Mouse (Mus musculus) forebrain, embryonic 14.5 days (tissue): ENCODE results near the gene Foxn2. TPM values are rescaled to one million over a fixed set of nuclear protein-coding genes. Genes with fewer than 3 reads are reported as not detected.

ENCODE experiments used
- ATAC-seq: fragments of 200-750 bp; cut with Nextera tagmentation; 2 replicates; pipeline ENCODE4 v1.8.0; 2017; ENCODE audit warnings: mild to moderate bottlenecking, moderate library complexity
- DNase-seq: peaks from one replicate; pipeline ENCODE4 v3.0.0-alpha.2; 2015; ENCODE audit warnings: low spot score
- H3K27ac ChIP-seq: fragments of 300-500 bp; sonication (generic); 2 replicates; pipeline ENCODE4 v1.5.1; 2014; ENCODE audit warnings: low read depth, mild to moderate bottlenecking, control low read depth, low read length, moderate library complexity
- H3K27me3 ChIP-seq: fragments of 300-500 bp; sonication (generic); replicated peaks from 2 replicates; pipeline ENCODE4 v1.6.1; 2014; ENCODE audit warnings: low read length, control low read depth, mixed read lengths; ENCODE audit not compliant: control insufficient read depth, insufficient read depth
- H3K36me3 ChIP-seq: fragments of 300-500 bp; sonication (generic); 2 replicates; pipeline ENCODE4 v1.6.1; 2014; ENCODE audit warnings: low read length, control low read depth; ENCODE audit not compliant: control insufficient read depth, insufficient read depth
- H3K4me1 ChIP-seq: fragments of 300-500 bp; sonication (generic); 2 replicates; pipeline ENCODE4 v1.6.1; 2014; ENCODE audit warnings: antibody characterized with exemption, low read length, control low read depth; ENCODE audit not compliant: control insufficient read depth, insufficient read depth
- H3K4me2 ChIP-seq: fragments of 300-500 bp; sonication (generic); 2 replicates; pipeline ENCODE4 v1.6.1; 2014; ENCODE audit warnings: mild to moderate bottlenecking, control low read depth, low read length
- H3K4me3 ChIP-seq: fragments of 300-500 bp; sonication (generic); 2 replicates; pipeline ENCODE4 v1.5.1; 2014; ENCODE audit warnings: low read depth, low read length, control low read depth
- H3K9ac ChIP-seq: fragments of 300-500 bp; sonication (generic); 2 replicates; pipeline ENCODE4 v1.6.1; 2014; ENCODE audit warnings: mild to moderate bottlenecking, low read length, control low read depth, moderate library complexity
- H3K9me3 ChIP-seq: fragments of 300-500 bp; sonication (generic); replicated peaks from 2 replicates; pipeline ENCODE4 v1.6.1; 2016; ENCODE audit warnings: low read length, control low read depth, mixed read lengths; ENCODE audit not compliant: control insufficient read depth
- WGBS: fragments of 180-500 bp; shearing (Covaris S2); extraction: QIAGEN DNeasy Blood & Tissue Kit; methylation state at CpG from one replicate; pipeline ENCODE4 v1.1.7; 2014; 5-methylcytosine and 5-hydroxymethylcytosine counted together
- polyA plus RNA-seq: library from polyadenylated mRNA; unstranded; fragments of >200 nt; fragmentation: Nextera tagmentation; extraction: Ambion mirVana; gene quantifications from 2 replicates; pipeline ENCODE4 v1.2.1, GENCODE M21; 2014

Gene Foxn2
- 7.0 and 7.4 TPM in 2 replicates for polyA plus RNA-seq

DNA sequence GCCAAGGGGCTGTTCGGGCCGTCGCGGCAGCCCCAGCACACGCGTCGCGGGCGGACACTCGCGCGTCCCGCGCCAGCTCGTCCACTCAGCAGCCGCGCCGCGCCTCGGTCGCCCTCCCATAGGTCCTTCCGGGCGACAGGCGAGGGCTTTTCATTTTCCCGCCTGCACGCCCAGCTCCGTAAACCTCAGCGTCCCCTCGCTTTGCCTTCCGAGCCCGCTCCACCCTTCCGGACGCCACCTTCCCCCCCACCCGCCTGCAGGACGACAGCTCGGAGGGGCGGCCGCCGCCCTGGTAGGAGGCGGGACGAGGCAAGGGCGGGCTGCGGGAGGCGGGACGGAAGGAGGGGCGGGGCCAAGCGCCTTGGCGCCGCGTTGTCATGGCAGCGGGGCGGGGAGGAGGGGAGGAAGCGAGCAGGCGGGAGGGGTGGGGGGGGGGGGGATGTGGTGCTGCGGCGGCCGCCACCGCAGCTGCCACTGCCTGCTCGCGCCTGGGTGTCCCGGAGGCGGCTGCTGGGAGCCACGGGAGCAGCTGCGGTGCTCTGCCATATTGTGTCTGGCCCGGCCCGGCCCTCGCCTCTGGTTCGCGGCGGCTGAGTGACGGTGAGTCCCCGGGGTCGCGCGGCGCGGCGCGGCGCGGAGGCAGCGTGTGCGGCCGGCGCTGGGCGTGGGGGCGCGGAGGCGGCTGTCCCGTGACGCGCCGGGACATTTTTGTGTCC, at the start of gene Foxn2:
Foxn2 (plus strand) TSS at position 427 of the 716 bp plus-strand sequence.
- Histone ChIP-seq H3K9me3 (no peaks in the 10 kb centered on the region), H3K27me3 (no peaks in the 10 kb centered on the region), H3K36me3 (no peaks in the 10 kb centered on the region), H3K4me3 (peak within 1 kb of the TSS; percentile 87), H3K4me2 (peak within 1 kb of the TSS; percentile 62), H3K4me1 (peaks cover 4% of the 10 kb centered on the region; the same call in 1 of the 2 replicates), H3K9ac (peak within 1 kb of the TSS; percentile 87), H3K27ac (peak within 1 kb of the TSS; percentile 92)
- ATAC-seq (peak; percentile 91), DNase-seq (peak; percentile 95)
- under 1% methylated on average over 58 of the region's 93 CpGs for WGBS

- ATAC-seq = no peak
- no peak overlapping the region for H3K4me3 ChIP-seq
- peaks cover 9% of the 10 kb centered on the region for H3K27me3 ChIP-seq
- DNase-seq = no peak
- no peak overlapping the region for H3K27ac ChIP-seq
- H3K4me1 ChIP-seq = peaks cover 12% of the 10 kb centered on the region
- no peaks in the 10 kb centered on the region for H3K9me3 ChIP-seq
- H3K9ac ChIP-seq = no peak overlapping the region
- no peak overlapping the region for H3K4me2 ChIP-seq
- H3K36me3 ChIP-seq = no peaks in the 10 kb centered on the region
- WGBS = 82% methylated on average over 6 of the region's 6 CpGs
These were observed 43.0 kb upstream of the Foxn2 start for GRCm38 (mm10) chr17:88397501-88397900.

GRCm38 (mm10) chr17:88398090-88398489, 42.4 kb upstream of the Foxn2 start:
- no peak overlapping the region for H3K4me3 ChIP-seq
- ATAC-seq (no peak), DNase-seq (no peak)
- no peak overlapping the region for H3K27ac ChIP-seq
- H3K9ac ChIP-seq = no peak overlapping the region
- no peak overlapping the region for H3K4me2 ChIP-seq
- no peaks in the 10 kb centered on the region for H3K36me3 ChIP-seq
- H3K9me3 ChIP-seq = no peaks in the 10 kb centered on the region
- peaks cover 12% of the 10 kb centered on the region for H3K4me1 ChIP-seq
- 73% methylated on average over 6 of the region's 6 CpGs for WGBS
- H3K27me3 ChIP-seq = peaks cover 9% of the 10 kb centered on the region

DNA sequence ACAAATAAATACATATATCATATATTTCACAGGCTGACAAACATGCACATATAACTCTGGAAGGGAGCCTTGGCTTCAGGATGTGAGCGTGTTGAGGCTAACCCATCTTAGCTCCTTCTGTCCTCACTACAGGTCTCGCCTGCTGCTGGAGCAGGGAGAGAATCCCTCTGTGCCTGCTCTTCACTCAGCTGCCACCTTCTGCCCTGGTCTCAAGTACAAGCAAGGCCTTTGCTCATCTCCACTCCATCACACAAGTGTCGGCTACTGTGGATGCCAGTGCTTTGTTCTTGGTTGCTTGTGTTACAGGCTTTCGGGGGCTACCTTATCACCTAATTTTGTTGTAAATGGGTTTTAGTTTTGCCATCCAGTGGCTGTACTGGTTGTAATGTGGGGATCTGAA, 41.7 kb upstream of the Foxn2 start:
- no peaks in the 10 kb centered on the region for H3K36me3 ChIP-seq
- no peak overlapping the region for H3K9ac ChIP-seq
- ATAC-seq = no peak
- no peaks in the 10 kb centered on the region for H3K9me3 ChIP-seq
- H3K4me3 ChIP-seq = no peak overlapping the region
- H3K27ac ChIP-seq = no peak overlapping the region
- DNase-seq = no peak
- 78% methylated on average over 4 of the region's 4 CpGs for WGBS
- H3K27me3 ChIP-seq = peaks cover 9% of the 10 kb centered on the region
- H3K4me1 ChIP-seq = peaks cover 14% of the 10 kb centered on the region
- no peak overlapping the region for H3K4me2 ChIP-seq

- DNase-seq (peak; percentile 78), ATAC-seq (no peak; the same call in 1 of the 2 replicates)
- Histone ChIP-seq H3K9ac (no peak overlapping the region), H3K4me3 (no peak overlapping the region), H3K36me3 (no peaks in the 10 kb centered on the region), H3K27ac (peak overlapping the region; percentile 23; the same call in 1 of the 2 replicates), H3K27me3 (peaks cover 9% of the 10 kb centered on the region), H3K9me3 (no peaks in the 10 kb centered on the region), H3K4me2 (no peak overlapping the region), H3K4me1 (peaks cover 21% of the 10 kb centered on the region)
- WGBS = 6% methylated on average over 6 of the region's 6 CpGs
These were observed 40.4 kb upstream of the Foxn2 start for GRCm38 (mm10) chr17:88400122-88400521.

- Histone ChIP-seq H3K9ac (no peak overlapping the region), H3K4me2 (no peak overlapping the region), H3K9me3 (no peaks in the 10 kb centered on the region), H3K27me3 (peaks cover 9% of the 10 kb centered on the region), H3K36me3 (no peaks in the 10 kb centered on the region), H3K4me3 (no peak overlapping the region), H3K4me1 (peaks cover 23% of the 10 kb centered on the region), H3K27ac (0 out of 2 replicates have a peak overlapping the region, but pooled peaks have one; percentile 14)
- DNase-seq (no peak), ATAC-seq (no peak)
- 67% methylated on average over 15 of the region's 15 CpGs for WGBS
These were observed 39.6 kb upstream of the Foxn2 start for GRCm38 (mm10) chr17:88400702-88401475.

- Histone ChIP-seq H3K27ac (no peak overlapping the region), H3K27me3 (peaks cover 9% of the 10 kb centered on the region), H3K4me2 (no peak overlapping the region), H3K36me3 (no peaks in the 10 kb centered on the region), H3K4me3 (no peak overlapping the region), H3K4me1 (peaks cover 23% of the 10 kb centered on the region), H3K9me3 (no peaks in the 10 kb centered on the region), H3K9ac (no peak overlapping the region)
- ATAC-seq (no peak), DNase-seq (no peak)
- 86% methylated on average over 6 of the region's 6 CpGs for WGBS
These were observed 37.2 kb upstream of the Foxn2 start for GRCm38 (mm10) chr17:88403269-88403668.

GRCm38 (mm10) chr17:88404471-88404870, 36.0 kb upstream of the Foxn2 start:
- H3K4me1 ChIP-seq = peaks cover 23% of the 10 kb centered on the region
- H3K27ac ChIP-seq = no peak overlapping the region; the same call in 1 of the 2 replicates
- H3K9ac ChIP-seq = no peak overlapping the region
- ATAC-seq (peak; percentile 87), DNase-seq (peak; percentile 93)
- H3K4me3 ChIP-seq = no peak overlapping the region
- no peaks in the 10 kb centered on the region for H3K9me3 ChIP-seq
- WGBS = under 1% methylated on average over 6 of the region's 6 CpGs
- H3K4me2 ChIP-seq = peak overlapping the region; percentile 42
- peaks cover 9% of the 10 kb centered on the region for H3K27me3 ChIP-seq
- no peaks in the 10 kb centered on the region for H3K36me3 ChIP-seq
